ENCODE assay signal across 10 mouse cellular contexts in genomic region chr4:10835252-10836051, GRCm38 (mm10). TPM values are rescaled to one million over a fixed set of nuclear protein-coding genes. Genes with fewer than 3 reads are reported as not detected.
DNase-seq lines count a peak whose midpoint lies in the region; ATAC-seq lines count a peak whose summit lies in the region.
"Had no signal": no experiment of that assay in that cellular context is flagged by ENCODE, and none has a peak within 500 bp of the region (broad histone marks: within the 10 kb centered on the region; RNA-seq: fewer than 3 reads in every experiment).

No protein-coding gene starts in this region.

- no peak for DNase-seq in cerebellum, adult 11-12 months
- DNase-seq in neural tube, embryonic 11.5 days (ENCODE audit: low spot score): peak; percentile 41
- no peak for DNase-seq in neural tube, embryonic 10.5 days (ENCODE audit: extremely low spot score, low spot score)
- DNase-seq in cerebellum, postnatal 36 days: peak; percentile 60 to 68
- DNase-seq in kidney, postnatal 36 days: peak; percentile 9 to 57

- no peak overlapping the region for H3K4me3 ChIP-seq in neural tube, embryonic 11.5 days (ENCODE audit: low read depth, low read length)
- H3K4me3 ChIP-seq in midbrain, embryonic 13.5 days (replicated peaks): no peak overlapping the region
- H3K4me3 ChIP-seq: heart, embryonic 13.5 days had no signal

- no peaks in the 10 kb centered on the region for H3K4me1 ChIP-seq in neural tube, embryonic 11.5 days (ENCODE audit: control insufficient read depth, insufficient read depth, low read length)
- no peaks in the 10 kb centered on the region for H3K4me1 ChIP-seq in midbrain, embryonic 13.5 days (replicated peaks)
- H3K4me1 ChIP-seq: heart, embryonic 13.5 days had no signal

- no peaks in the 10 kb centered on the region for H3K36me3 ChIP-seq in neural tube, embryonic 11.5 days (ENCODE audit: control insufficient read depth, insufficient read depth, low read length)
- no peaks in the 10 kb centered on the region for H3K36me3 ChIP-seq in midbrain, embryonic 13.5 days
- H3K36me3 ChIP-seq: heart, embryonic 13.5 days had no signal

- ATAC-seq in cerebellum, adult (ENCODE audit: insufficient number of reproducible peaks, low FRiP score, low TSS enrichment): 0 out of 2 replicates have a peak, but pooled peaks have one; percentile 40
- no peak for ATAC-seq in neural tube, embryonic 11.5 days (ENCODE audit: insufficient read depth, low FRiP score, low TSS enrichment)
- ATAC-seq in midbrain, embryonic 13.5 days: 0 out of 2 replicates have a peak, but pooled peaks have one; percentile 56
- ATAC-seq in megakaryocyte, adult 5-6 weeks (ENCODE audit: poor library complexity, severe bottlenecking): no peak

- H3K27me3 ChIP-seq in neural tube, embryonic 11.5 days (ENCODE audit: control insufficient read depth, insufficient read depth, low read length): no peaks in the 10 kb centered on the region
- H3K27me3 ChIP-seq in midbrain, embryonic 13.5 days: no peaks in the 10 kb centered on the region
- H3K27me3 ChIP-seq: heart, embryonic 13.5 days had no signal

- H3K27ac ChIP-seq in neural tube, embryonic 11.5 days (ENCODE audit: low read depth, low read length): no peak overlapping the region
- no peak overlapping the region for H3K27ac ChIP-seq in midbrain, embryonic 13.5 days
- H3K27ac ChIP-seq: heart, embryonic 13.5 days; macrophage had no signal

- H3K4me2 ChIP-seq in neural tube, embryonic 11.5 days (ENCODE audit: low read depth): no peak overlapping the region
- H3K4me2 ChIP-seq in midbrain, embryonic 13.5 days (replicated peaks): no peak overlapping the region
- H3K4me2 ChIP-seq: heart, embryonic 13.5 days had no signal

- H3K9ac ChIP-seq in neural tube, embryonic 11.5 days (ENCODE audit: low read length): no peak overlapping the region
- H3K9ac ChIP-seq in midbrain, embryonic 13.5 days (replicated peaks): no peak overlapping the region
- H3K9ac ChIP-seq: heart, embryonic 13.5 days had no signal

- H3K9me3 ChIP-seq in neural tube, embryonic 11.5 days (ENCODE audit: control insufficient read depth, low read length): no peaks in the 10 kb centered on the region
- H3K9me3 ChIP-seq in midbrain, embryonic 13.5 days: no peaks in the 10 kb centered on the region
- H3K9me3 ChIP-seq: heart, embryonic 13.5 days had no signal

- WGBS in neural tube, embryonic 11.5 days: 75% methylated on average over 6 of the region's 6 CpGs
- WGBS in midbrain, embryonic 13.5 days: 80% methylated on average over 6 of the region's 6 CpGs

RNA-seq across cellular contexts. Expression of gene 2610301B20Rik, which starts 38.8 kb away (rescaled TPM):
- polyA plus RNA-seq in neural tube, embryonic 11.5 days (2014; fragmentation: Nextera tagmentation; extraction: Ambion mirVana): 46.5 and 47.9 TPM in 2 replicates
- 49.7 and 51.4 TPM in 2 replicates for polyA plus RNA-seq in midbrain, embryonic 13.5 days (2015; fragmentation: Nextera tagmentation; extraction: Ambion mirVana)
- total RNA-seq in megakaryocyte, adult 5-6 weeks (2015): 8.6 and 10.8 TPM in 2 replicates
- 1.8 and 3.0 TPM in 2 replicates for total RNA-seq in megakaryocyte, adult 5-6 weeks (2017)

Comparison
In these comparisons a context has a peak if more than half of its experiments do, and no peak if none do; other contexts are left out.
1. DNase-seq: peak in neural tube, embryonic 11.5 days (single experiment), cerebellum, postnatal 36 days (2 of 2) and kidney, postnatal 36 days (2 of 2); none in cerebellum, adult 11-12 months (single experiment) and neural tube, embryonic 10.5 days (single experiment).
2. ATAC-seq: peak in cerebellum, adult (single experiment) and midbrain, embryonic 13.5 days (single experiment); none in neural tube, embryonic 11.5 days (single experiment) and megakaryocyte, adult 5-6 weeks (single experiment).